Mouse (Mus musculus) cerebellum, adult 2 months (tissue): ENCODE measurements around the gene Kcnmb1. TPM values are rescaled to one million over a fixed set of nuclear protein-coding genes. Genes with fewer than 3 reads are reported as not detected.

Experiments used
- DNase-seq, 2 experiments: peaks; one replicate each; pipeline ENCODE4 v3.0.0; 2021
- H3K27ac ChIP-seq: fragments of 200-500 bp; 2 replicates; pipeline ENCODE4 v1.5.1; 2012; ENCODE audit warnings: low read length, control low read depth, inconsistent platforms; ENCODE audit not compliant: insufficient read depth
- H3K27me3 ChIP-seq: fragments of 200-500 bp; 2 replicates; pipeline ENCODE4 v1.6.1; 2012; ENCODE audit warnings: inconsistent platforms, mild to moderate bottlenecking, low read length, moderate library complexity; ENCODE audit not compliant: control insufficient read depth, insufficient read depth
- H3K4me1 ChIP-seq: fragments of 200-500 bp; 2 replicates; pipeline ENCODE4 v1.6.1; 2011; ENCODE audit warnings: low read length; ENCODE audit not compliant: control insufficient read depth, insufficient read depth
- H3K4me3 ChIP-seq: fragments of 200-500 bp; replicated peaks from 2 replicates; pipeline ENCODE3; 2011; ENCODE audit warnings: mild to moderate bottlenecking, low read depth, low read length, control low read depth; ENCODE audit not compliant: insufficient read depth
- CTCF ChIP-seq: fragments of 200-500 bp; IDR thresholded peaks from 2 replicates; pipeline ENCODE4 v1.5.1; 2011; ENCODE audit warnings: low read depth, mild to moderate bottlenecking, control low read depth, low read length, moderate library complexity, borderline replicate concordance; ENCODE audit not compliant: insufficient read depth
- POLR2A ChIP-seq: fragments of 200-500 bp; IDR thresholded peaks from 2 replicates; pipeline ENCODE4 v1.6.1; 2011; ENCODE audit warnings: low read length, control low read depth, borderline replicate concordance; ENCODE audit not compliant: insufficient read depth
- WGBS: fragments of 180-500 bp; shearing (Covaris S2); methylation state at CpG from one replicate; pipeline ENCODE4 v1.1.7; 2018; 5-methylcytosine and 5-hydroxymethylcytosine counted together
- polyA plus RNA-seq: library from polyadenylated mRNA; depleted of rRNA; stranded (reverse); fragments of >200 nt; gene quantifications from 2 replicates; pipeline ENCODE4 v1.2.3, GENCODE M21; 2012

The Kcnmb1 gene
- polyA plus RNA-seq, 1 experiment = 0.62 TPM

- WGBS = 61% methylated on average over 9 of the region's 9 CpGs
- DNase-seq = no peak
- no peak overlapping the region for H3K4me3 ChIP-seq
- H3K27ac ChIP-seq = no peak overlapping the region
- H3K4me1 ChIP-seq = no peaks in the 10 kb centered on the region
- TF ChIP-seq CTCF (no peak), POLR2A (no peak)
- H3K27me3 ChIP-seq = no peaks in the 10 kb centered on the region
These were observed 28.5 kb upstream of the Kcnmb1 start for GRCm38 (mm10) chr11:33934286-33934685.

GRCm38 (mm10) chr11:33937641-33938040, 25.2 kb upstream of the Kcnmb1 start:
- Histone ChIP-seq H3K4me1 (no peaks in the 10 kb centered on the region), H3K27me3 (no peaks in the 10 kb centered on the region; the same call in 1 of the 2 replicates), H3K27ac (no peak overlapping the region), H3K4me3 (no peak overlapping the region)
- DNase-seq = no peak
- TF ChIP-seq POLR2A = no peak
- TF ChIP-seq CTCF = no peak
- WGBS = 93% methylated on average over 8 of the region's 8 CpGs

- Histone ChIP-seq H3K4me3 (no peak overlapping the region), H3K27ac (no peak overlapping the region), H3K4me1 (no peaks in the 10 kb centered on the region), H3K27me3 (no peaks in the 10 kb centered on the region; the same call in 1 of the 2 replicates)
- TF ChIP-seq CTCF (no peak), POLR2A (no peak)
- DNase-seq = no peak
- 83% methylated on average over 7 of the region's 7 CpGs for WGBS
These were observed 24.1 kb upstream of the Kcnmb1 start for GRCm38 (mm10) chr11:33938561-33939274.

- no peaks in the 10 kb centered on the region for H3K4me1 ChIP-seq
- WGBS = 82% methylated on average over 4 of the region's 4 CpGs
These were observed 23.2 kb upstream of the Kcnmb1 start for GRCm38 (mm10) chr11:33939456-33940113.

GRCm38 (mm10) chr11:33943565-33943964, 19.2 kb upstream of the Kcnmb1 start:
- H3K4me3 ChIP-seq = no peak overlapping the region
- H3K27me3 ChIP-seq = no peaks in the 10 kb centered on the region; the same call in 1 of the 2 replicates
- no peaks in the 10 kb centered on the region for H3K4me1 ChIP-seq
- H3K27ac ChIP-seq = no peak overlapping the region
- TF ChIP-seq CTCF = no peak
- no peak for TF ChIP-seq POLR2A
- 57% methylated on average over 1 of the region's 1 CpGs for WGBS
- no peak for DNase-seq

More at GRCm38 (mm10) chr11:33939456-33940113, 23.2 kb upstream of the Kcnmb1 start:
- Histone ChIP-seq H3K4me3 (no peak overlapping the region), H3K27ac (no peak overlapping the region), H3K27me3 (no peaks in the 10 kb centered on the region; the same call in 1 of the 2 replicates)
- no peak for TF ChIP-seq POLR2A
- TF ChIP-seq CTCF = no peak
- no peak for DNase-seq

GRCm38 (mm10) chr11:33944067-33944785, 18.6 kb upstream of the Kcnmb1 start:
- 61% methylated on average over 4 of the region's 4 CpGs for WGBS
- no peak overlapping the region for H3K4me3 ChIP-seq
- H3K27me3 ChIP-seq = no peaks in the 10 kb centered on the region; the same call in 1 of the 2 replicates
- no peaks in the 10 kb centered on the region for H3K4me1 ChIP-seq
- no peak overlapping the region for H3K27ac ChIP-seq
- DNase-seq = no peak
- TF ChIP-seq CTCF = no peak
- TF ChIP-seq POLR2A = no peak

- DNase-seq = no peak
- 86% methylated on average over 9 of the region's 9 CpGs for WGBS
- Histone ChIP-seq H3K27ac (no peak overlapping the region), H3K4me1 (no peaks in the 10 kb centered on the region), H3K27me3 (no peaks in the 10 kb centered on the region; the same call in 1 of the 2 replicates), H3K4me3 (no peak overlapping the region)
- no peak for TF ChIP-seq POLR2A
- no peak for TF ChIP-seq CTCF
These were observed 18.0 kb upstream of the Kcnmb1 start for GRCm38 (mm10) chr11:33944786-33945328.
